Mouse (Mus musculus): ENCODE results near the gene Ttn. TPM values are rescaled to one million over a fixed set of nuclear protein-coding genes. Genes with fewer than 3 reads are reported as not detected.

Ttn gene
- polyA plus RNA-seq, 1 experiment from 2014 or later: 706 TPM

- Histone ChIP-seq H3K27me3 (ENCODE audit: control insufficient read depth, insufficient read depth, low read length) (no peaks in the 10 kb centered on the region), H3K4me1 (ENCODE audit: control insufficient read depth in 2 of 2, insufficient read depth in 2 of 2, low read length in 2 of 2) (no peaks in the 10 kb centered on the region), H3K9ac (ENCODE audit: low read length) (no peak overlapping the region), H3K4me2 (ENCODE audit: low read length) (no peak overlapping the region), H3K27ac (replicated peaks in 1 of 2; ENCODE audit: control insufficient read depth in 1 of 2, insufficient read depth in 1 of 2, low read depth in 2 of 2, low read length in 2 of 2) (no peak overlapping the region), H3K4me3 (ENCODE audit: control insufficient read depth in 1 of 2, insufficient read depth in 1 of 2, low read depth in 1 of 2, low read length in 2 of 2) (no peak overlapping the region), H3K9me3 (ENCODE audit: control insufficient read depth, low read length) (no peaks in the 10 kb centered on the region), H3K36me3 (ENCODE audit: control insufficient read depth, insufficient read depth, low read length) (peaks cover 99% of the 10 kb centered on the region)
- no peak for ATAC-seq (ENCODE audit: insufficient number of reproducible peaks, insufficient read depth, low FRiP score, low read depth)
- 90% methylated on average over 10 of the region's 10 CpGs for WGBS
Observed at GRCm38 (mm10) chr2:76769831-76770230, 212.5 kb downstream of the Ttn start.

GRCm38 (mm10) chr2:76767231-76767630 is 215.1 kb downstream of the Ttn start:
- 88% methylated on average over 12 of the region's 12 CpGs for WGBS
- no peaks in the 10 kb centered on the region for H3K27me3 ChIP-seq (ENCODE audit: control insufficient read depth, insufficient read depth, low read length)
- peaks cover 100% of the 10 kb centered on the region for H3K36me3 ChIP-seq (ENCODE audit: control insufficient read depth, insufficient read depth, low read length)
- no peak for ATAC-seq (ENCODE audit: insufficient number of reproducible peaks, insufficient read depth, low FRiP score, low read depth)
- no peaks in the 10 kb centered on the region for H3K9me3 ChIP-seq (ENCODE audit: control insufficient read depth, low read length)
- H3K27ac ChIP-seq (replicated peaks in 1 of 2; ENCODE audit: control insufficient read depth in 1 of 2, insufficient read depth in 1 of 2, low read depth in 2 of 2, low read length in 2 of 2): no peak overlapping the region
- no peaks in the 10 kb centered on the region for H3K4me1 ChIP-seq (ENCODE audit: control insufficient read depth in 2 of 2, insufficient read depth in 2 of 2, low read length in 2 of 2)
- H3K4me3 ChIP-seq (ENCODE audit: control insufficient read depth in 1 of 2, insufficient read depth in 1 of 2, low read depth in 1 of 2, low read length in 2 of 2): no peak overlapping the region
- no peak overlapping the region for H3K9ac ChIP-seq (ENCODE audit: low read length)
- no peak overlapping the region for H3K4me2 ChIP-seq (ENCODE audit: low read length)

- Histone ChIP-seq H3K36me3 (ENCODE audit: control insufficient read depth, insufficient read depth, low read length) (peaks cover 99% of the 10 kb centered on the region), H3K27me3 (ENCODE audit: control insufficient read depth, insufficient read depth, low read length) (no peaks in the 10 kb centered on the region), H3K4me1 (ENCODE audit: control insufficient read depth in 2 of 2, insufficient read depth in 2 of 2, low read length in 2 of 2) (no peaks in the 10 kb centered on the region), H3K27ac (replicated peaks in 1 of 2; ENCODE audit: control insufficient read depth in 1 of 2, insufficient read depth in 1 of 2, low read depth in 2 of 2, low read length in 2 of 2) (no peak overlapping the region), H3K4me2 (ENCODE audit: low read length) (no peak overlapping the region), H3K9me3 (ENCODE audit: control insufficient read depth, low read length) (no peaks in the 10 kb centered on the region), H3K9ac (ENCODE audit: low read length) (no peak overlapping the region), H3K4me3 (ENCODE audit: control insufficient read depth in 1 of 2, insufficient read depth in 1 of 2, low read depth in 1 of 2, low read length in 2 of 2) (no peak overlapping the region)
- no peak for ATAC-seq (ENCODE audit: insufficient number of reproducible peaks, insufficient read depth, low FRiP score, low read depth)
- WGBS: 86% methylated on average over 13 of the region's 13 CpGs
Observed at GRCm38 (mm10) chr2:76764526-76764925, 217.8 kb downstream of the Ttn start.

- no peak for ATAC-seq (ENCODE audit: insufficient number of reproducible peaks, insufficient read depth, low FRiP score, low read depth)
- Histone ChIP-seq H3K4me3 (ENCODE audit: control insufficient read depth in 1 of 2, insufficient read depth in 1 of 2, low read depth in 1 of 2, low read length in 2 of 2) (no peak overlapping the region), H3K36me3 (ENCODE audit: control insufficient read depth, insufficient read depth, low read length) (peaks cover 99% of the 10 kb centered on the region), H3K4me1 (ENCODE audit: control insufficient read depth in 2 of 2, insufficient read depth in 2 of 2, low read length in 2 of 2) (no peaks in the 10 kb centered on the region), H3K4me2 (ENCODE audit: low read length) (no peak overlapping the region), H3K9me3 (ENCODE audit: control insufficient read depth, low read length) (no peaks in the 10 kb centered on the region), H3K27ac (replicated peaks in 1 of 2; ENCODE audit: control insufficient read depth in 1 of 2, insufficient read depth in 1 of 2, low read depth in 2 of 2, low read length in 2 of 2) (no peak overlapping the region), H3K27me3 (ENCODE audit: control insufficient read depth, insufficient read depth, low read length) (no peaks in the 10 kb centered on the region), H3K9ac (ENCODE audit: low read length) (no peak overlapping the region)
- 87% methylated on average over 6 of the region's 6 CpGs for WGBS
Observed at GRCm38 (mm10) chr2:76762154-76762553, 220.2 kb downstream of the Ttn start.

- no peaks in the 10 kb centered on the region for H3K9me3 ChIP-seq (ENCODE audit: control insufficient read depth, low read length)
- 91% methylated on average over 15 of the region's 15 CpGs for WGBS
- no peaks in the 10 kb centered on the region for H3K4me1 ChIP-seq (ENCODE audit: control insufficient read depth in 2 of 2, insufficient read depth in 2 of 2, low read length in 2 of 2)
- no peak overlapping the region for H3K27ac ChIP-seq (replicated peaks in 1 of 2; ENCODE audit: control insufficient read depth in 1 of 2, insufficient read depth in 1 of 2, low read depth in 2 of 2, low read length in 2 of 2)
- no peak for ATAC-seq (ENCODE audit: insufficient number of reproducible peaks, insufficient read depth, low FRiP score, low read depth)
- no peak overlapping the region for H3K4me3 ChIP-seq (ENCODE audit: control insufficient read depth in 1 of 2, insufficient read depth in 1 of 2, low read depth in 1 of 2, low read length in 2 of 2)
- no peak overlapping the region for H3K4me2 ChIP-seq (ENCODE audit: low read length)
- no peaks in the 10 kb centered on the region for H3K27me3 ChIP-seq (ENCODE audit: control insufficient read depth, insufficient read depth, low read length)
- H3K36me3 ChIP-seq (ENCODE audit: control insufficient read depth, insufficient read depth, low read length): peaks cover 97% of the 10 kb centered on the region
- H3K9ac ChIP-seq (ENCODE audit: low read length): no peak overlapping the region
Observed at GRCm38 (mm10) chr2:76756461-76756860, 225.9 kb downstream of the Ttn start.

- Histone ChIP-seq H3K36me3 (ENCODE audit: control insufficient read depth, insufficient read depth, low read length) (peaks cover 98% of the 10 kb centered on the region), H3K4me3 (ENCODE audit: control insufficient read depth in 1 of 2, insufficient read depth in 1 of 2, low read depth in 1 of 2, low read length in 2 of 2) (no peak overlapping the region), H3K9me3 (ENCODE audit: control insufficient read depth, low read length) (no peaks in the 10 kb centered on the region), H3K9ac (ENCODE audit: low read length) (no peak overlapping the region), H3K27ac (replicated peaks in 1 of 2; ENCODE audit: control insufficient read depth in 1 of 2, insufficient read depth in 1 of 2, low read depth in 2 of 2, low read length in 2 of 2) (no peak overlapping the region), H3K27me3 (ENCODE audit: control insufficient read depth, insufficient read depth, low read length) (no peaks in the 10 kb centered on the region), H3K4me1 (ENCODE audit: control insufficient read depth in 2 of 2, insufficient read depth in 2 of 2, low read length in 2 of 2) (no peaks in the 10 kb centered on the region), H3K4me2 (ENCODE audit: low read length) (no peak overlapping the region)
- 0 out of 2 replicates have a peak, but pooled peaks have one; percentile 15 for ATAC-seq (ENCODE audit: insufficient number of reproducible peaks, insufficient read depth, low FRiP score, low read depth)
- 81% methylated on average over 6 of the region's 6 CpGs for WGBS
Observed at GRCm38 (mm10) chr2:76751993-76752392, 230.4 kb downstream of the Ttn start.

GRCm38 (mm10) chr2:76749341-76750110 is 232.8 kb downstream of the Ttn start:
- H3K36me3 ChIP-seq (ENCODE audit: control insufficient read depth, insufficient read depth, low read length): peaks cover 100% of the 10 kb centered on the region
- no peak overlapping the region for H3K9ac ChIP-seq (ENCODE audit: low read length)
- no peak overlapping the region for H3K27ac ChIP-seq (replicated peaks in 1 of 2; ENCODE audit: control insufficient read depth in 1 of 2, insufficient read depth in 1 of 2, low read depth in 2 of 2, low read length in 2 of 2)
- WGBS: 84% methylated on average over 21 of the region's 21 CpGs
- H3K27me3 ChIP-seq (ENCODE audit: control insufficient read depth, insufficient read depth, low read length): no peaks in the 10 kb centered on the region
- no peaks in the 10 kb centered on the region for H3K9me3 ChIP-seq (ENCODE audit: control insufficient read depth, low read length)
- no peak overlapping the region for H3K4me2 ChIP-seq (ENCODE audit: low read length)
- H3K4me3 ChIP-seq (ENCODE audit: control insufficient read depth in 1 of 2, insufficient read depth in 1 of 2, low read depth in 1 of 2, low read length in 2 of 2): no peak overlapping the region
- no peaks in the 10 kb centered on the region for H3K4me1 ChIP-seq (ENCODE audit: control insufficient read depth in 2 of 2, insufficient read depth in 2 of 2, low read length in 2 of 2)
- no peak for ATAC-seq (ENCODE audit: insufficient number of reproducible peaks, insufficient read depth, low FRiP score, low read depth)

- no peaks in the 10 kb centered on the region for H3K9me3 ChIP-seq (ENCODE audit: control insufficient read depth, low read length)
- no peak overlapping the region for H3K4me3 ChIP-seq (ENCODE audit: control insufficient read depth in 1 of 2, insufficient read depth in 1 of 2, low read depth in 1 of 2, low read length in 2 of 2)
- no peaks in the 10 kb centered on the region for H3K4me1 ChIP-seq (ENCODE audit: control insufficient read depth in 2 of 2, insufficient read depth in 2 of 2, low read length in 2 of 2)
- no peak overlapping the region for H3K27ac ChIP-seq (replicated peaks in 1 of 2; ENCODE audit: control insufficient read depth in 1 of 2, insufficient read depth in 1 of 2, low read depth in 2 of 2, low read length in 2 of 2)
- no peak for ATAC-seq (ENCODE audit: insufficient number of reproducible peaks, insufficient read depth, low FRiP score, low read depth)
- no peak overlapping the region for H3K9ac ChIP-seq (ENCODE audit: low read length)
- H3K36me3 ChIP-seq (ENCODE audit: control insufficient read depth, insufficient read depth, low read length): peaks cover 100% of the 10 kb centered on the region
- 86% methylated on average over 14 of the region's 14 CpGs for WGBS
- H3K27me3 ChIP-seq (ENCODE audit: control insufficient read depth, insufficient read depth, low read length): no peaks in the 10 kb centered on the region
- H3K4me2 ChIP-seq (ENCODE audit: low read length): no peak overlapping the region
Observed at GRCm38 (mm10) chr2:76748696-76749095, 233.7 kb downstream of the Ttn start.
